Mouse (Mus musculus) kidney, postnatal 25 days (tissue): Measurements from ENCODE around the gene Gls.

ENCODE experiments used
- DNase-seq, 2 experiments: peaks; one replicate each; pipeline ENCODE4 v3.0.0; 2021; ENCODE audit warnings: mixed read lengths in 2 of 2

Gene Gls

DNA sequence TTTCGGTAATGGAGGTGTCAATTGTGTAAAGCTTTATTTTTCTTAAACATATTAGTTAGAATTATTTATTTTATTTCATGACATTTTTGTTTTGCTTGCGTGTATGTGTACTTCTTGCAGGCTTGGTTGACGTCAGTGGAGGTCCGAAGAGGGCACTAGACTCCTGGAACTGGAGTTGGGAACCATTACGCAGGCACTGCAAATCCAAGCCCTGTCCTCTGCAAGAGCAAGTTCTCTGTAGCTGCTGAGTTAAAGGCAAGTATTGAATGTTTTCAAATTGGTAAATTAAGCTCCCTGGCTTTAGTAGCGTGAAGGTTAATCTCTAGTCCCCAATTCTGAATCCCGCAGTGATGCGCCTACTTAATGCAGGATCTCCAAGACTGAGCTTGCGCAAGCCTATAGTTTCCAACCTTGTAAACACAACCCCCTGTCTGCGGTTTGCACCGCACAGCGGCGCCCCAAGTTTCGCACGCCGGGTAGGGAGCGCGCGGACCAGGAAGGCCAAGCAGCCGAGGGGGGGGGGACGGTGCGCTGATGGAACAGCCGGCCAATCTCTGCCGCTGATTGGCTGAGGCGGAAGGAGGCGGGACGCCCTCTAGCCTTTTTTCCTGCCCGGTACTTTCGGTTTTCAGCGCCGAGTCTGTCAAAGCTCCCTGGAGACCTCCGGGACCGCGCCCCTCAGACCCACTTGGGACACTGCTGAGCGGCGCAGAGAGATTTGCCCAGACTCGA, 114.0 kb downstream of the Gls start, which contains the start of gene Stat1:
Gene Stat1, plus strand, starts transcription at position 581 of the 732 bp plus-strand sequence.
- DNase-seq = peak; percentile 91 to 93

DNA sequence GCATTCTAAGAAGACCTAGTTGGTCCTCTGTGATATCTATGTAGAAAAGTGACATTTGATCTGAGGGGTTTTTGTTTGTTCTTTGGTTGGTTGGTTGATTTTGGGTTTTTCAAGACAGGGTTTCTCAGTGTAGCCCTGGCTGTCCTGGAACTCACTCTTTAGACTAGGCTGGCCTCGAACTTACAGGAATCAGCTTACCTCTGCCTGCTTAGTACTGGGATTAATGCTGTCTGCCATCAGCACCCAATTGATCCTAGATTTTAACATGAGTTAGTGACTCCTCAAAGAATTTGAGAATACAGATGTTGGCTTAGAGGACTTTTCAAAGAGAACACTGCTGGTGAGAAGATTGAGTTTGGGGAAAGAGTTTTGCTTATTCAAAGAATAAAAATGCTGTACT, 115.3 kb downstream of the Gls start:
- DNase-seq = no peak

DNA sequence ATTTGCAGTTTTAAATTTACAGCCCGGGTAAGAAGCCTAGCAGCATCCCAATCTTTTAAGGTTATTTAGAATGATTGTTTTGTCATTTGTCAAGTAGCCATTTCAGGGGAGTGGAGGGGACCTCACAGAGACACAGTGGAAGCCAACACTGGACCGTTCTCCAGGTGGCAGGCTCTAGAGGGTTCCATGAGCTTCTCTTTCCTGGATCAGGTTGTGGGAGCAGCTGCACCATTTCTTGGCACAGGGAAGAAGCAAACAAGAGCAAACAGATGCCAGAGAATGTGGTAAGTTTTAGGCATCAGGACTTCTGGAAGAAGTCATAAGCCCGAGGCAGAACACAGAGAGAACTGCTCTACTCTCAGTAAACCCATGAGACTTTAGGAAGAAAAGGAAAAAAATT, 116.6 kb downstream of the Gls start:
- no peak for DNase-seq

DNA sequence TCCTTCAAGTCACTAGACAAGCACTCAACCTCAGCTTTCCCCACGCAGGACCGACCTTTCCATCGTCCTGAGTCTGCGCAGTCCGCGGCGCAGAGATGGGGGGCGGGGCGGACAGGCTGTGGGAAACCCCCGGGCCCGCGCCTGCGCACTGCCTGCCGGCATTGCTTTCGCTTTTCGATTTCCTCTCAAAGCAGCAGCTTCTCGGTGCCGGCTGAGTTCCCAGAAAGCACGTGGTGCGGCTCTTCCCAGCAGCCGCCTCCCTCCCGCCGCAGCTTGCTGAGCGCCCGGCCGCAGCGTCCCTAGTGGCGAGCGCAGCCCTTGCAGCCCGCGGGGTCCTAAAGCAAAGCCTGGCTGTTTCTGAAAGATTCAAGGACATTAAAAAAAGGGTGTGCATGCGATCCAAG, 119.4 kb downstream of the Gls start:
- peak; percentile 98 to 99 for DNase-seq
